Mouse (Mus musculus) liver, postnatal 0 days (tissue): ENCODE results near the gene Epor. TPM values are rescaled to one million over a fixed set of nuclear protein-coding genes. Genes with fewer than 3 reads are reported as not detected.

ENCODE experiments used
- ATAC-seq: fragments of 200-750 bp; cut with Nextera tagmentation; 2 replicates; pipeline ENCODE4 v1.8.0; 2017; ENCODE audit warnings: mild to moderate bottlenecking, moderate library complexity
- DNase-seq: peaks from one replicate; pipeline ENCODE4 v3.0.0-alpha.2; 2016
- H3K27ac ChIP-seq: fragments of 300-500 bp; sonication (generic); 2 replicates; pipeline ENCODE4 v1.5.1; 2014; ENCODE audit warnings: antibody characterized with exemption, moderate library complexity, mild to moderate bottlenecking, low read depth
- H3K27me3 ChIP-seq: fragments of 300-500 bp; sonication (generic); 2 replicates; pipeline ENCODE4 v1.6.1; 2014; ENCODE audit warnings: low read length, control low read depth, mixed read lengths; ENCODE audit not compliant: insufficient read depth
- H3K36me3 ChIP-seq: fragments of 300-500 bp; sonication (generic); replicated peaks from 2 replicates; pipeline ENCODE4 v1.6.1; 2014; ENCODE audit warnings: mild to moderate bottlenecking, control low read depth, low read length, moderate library complexity, mixed read lengths; ENCODE audit not compliant: insufficient read depth
- H3K4me1 ChIP-seq: fragments of 300-500 bp; sonication (generic); 2 replicates; pipeline ENCODE4 v1.6.1; 2014; ENCODE audit warnings: antibody characterized with exemption, mild to moderate bottlenecking, control low read depth; ENCODE audit not compliant: insufficient read depth
- H3K4me2 ChIP-seq: fragments of 300-500 bp; sonication (generic); 2 replicates; pipeline ENCODE4 v1.6.1; 2014; ENCODE audit warnings: low read depth, mild to moderate bottlenecking, low read length, moderate library complexity, mixed read lengths
- H3K4me3 ChIP-seq: fragments of 300-500 bp; sonication (generic); 2 replicates; pipeline ENCODE4 v1.5.1; 2014; ENCODE audit warnings: low read depth, low read length
- H3K9ac ChIP-seq: fragments of 300-500 bp; sonication (generic); replicated peaks from 2 replicates; pipeline ENCODE4 v1.6.1; 2014; ENCODE audit warnings: mild to moderate bottlenecking, moderate library complexity
- H3K9me3 ChIP-seq: fragments of 300-500 bp; sonication (generic); 2 replicates; pipeline ENCODE4 v1.6.1; 2016; ENCODE audit warnings: mild to moderate bottlenecking, control low read depth, low read length, mixed read lengths
- CTCF ChIP-seq: sonication (generic); IDR thresholded peaks from 2 replicates; pipeline ENCODE4 v1.5.1; 2016; ENCODE audit warnings: antibody characterized with exemption, low read depth
- EP300 ChIP-seq: IDR thresholded peaks from 2 replicates; pipeline ENCODE4 v1.6.1; 2016; ENCODE audit warnings: antibody characterized with exemption, low read depth, mild to moderate bottlenecking
- WGBS: fragments of 180-500 bp; shearing (Covaris S2); extraction: QIAGEN DNeasy Blood & Tissue Kit; methylation state at CpG from one replicate; pipeline ENCODE4 v1.1.7; 2014; ENCODE audit not compliant: insufficient replicate concordance; 5-methylcytosine and 5-hydroxymethylcytosine counted together
- polyA plus RNA-seq: library from polyadenylated mRNA; unstranded; fragments of >200 nt; fragmentation: Nextera tagmentation; extraction: Ambion mirVana; gene quantifications from 2 replicates; pipeline ENCODE4 v1.2.1, GENCODE M21; 2015

Epor gene
- polyA plus RNA-seq, 1 experiment from 2014 or later, result 41.6 TPM

DNA sequence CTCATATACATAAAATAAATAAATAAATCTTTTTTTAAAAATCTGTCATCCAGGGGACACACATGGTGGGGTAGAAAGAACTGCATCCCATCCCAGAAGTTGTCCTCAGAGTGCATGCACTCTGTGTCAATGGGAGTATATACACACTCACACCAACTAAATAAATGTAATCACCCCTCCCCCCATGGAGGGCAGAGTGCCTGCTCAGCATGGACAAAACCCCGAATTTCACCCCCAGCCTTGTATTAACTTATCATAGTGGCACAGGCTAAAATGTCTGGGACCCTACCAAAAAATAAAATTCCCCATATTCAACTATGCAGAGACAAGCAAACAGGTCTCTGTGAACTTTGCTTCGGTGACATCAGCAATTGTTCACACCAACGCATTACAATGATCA is 8.7 kb downstream of the Epor start:
- Histone ChIP-seq H3K4me1 (peaks cover 10% of the 10 kb centered on the region), H3K9ac (no peak overlapping the region), H3K4me3 (peak overlapping the region; percentile 67; the same call in 1 of the 2 replicates), H3K36me3 (peaks cover 15% of the 10 kb centered on the region), H3K9me3 (no peaks in the 10 kb centered on the region), H3K27ac (no peak overlapping the region), H3K4me2 (peak overlapping the region; percentile 88), H3K27me3 (0 out of 2 replicates have a peak, but pooled peaks cover 2% of the 10 kb centered on the region)
- ATAC-seq (no peak), DNase-seq (no peak)
- WGBS, result 70% methylated on average over 3 of the region's 3 CpGs
- no peak for TF ChIP-seq CTCF
- no peak for TF ChIP-seq EP300

DNA sequence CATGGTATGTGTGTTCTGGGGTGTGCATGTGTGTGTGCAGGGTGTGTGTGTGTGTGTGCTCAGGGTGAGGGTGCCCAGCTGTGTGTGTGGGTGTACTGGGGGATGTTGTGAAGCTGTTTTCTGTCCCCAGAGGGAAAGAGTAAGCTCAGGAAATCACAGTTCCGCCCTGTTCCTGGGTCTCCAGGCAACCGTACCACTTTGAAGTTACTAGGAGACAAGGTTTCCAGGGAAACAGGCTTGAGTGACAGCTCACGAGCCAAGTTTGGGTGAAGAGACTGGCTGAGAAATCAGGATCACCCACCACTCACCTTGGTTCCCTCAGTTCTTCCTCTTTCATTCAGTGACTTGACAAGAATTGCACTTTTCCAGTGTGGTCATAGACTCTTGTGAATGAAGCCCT is 9.7 kb downstream of the Epor start:
- no peaks in the 10 kb centered on the region for H3K9me3 ChIP-seq
- H3K4me3 ChIP-seq, result no peak overlapping the region
- H3K27me3 ChIP-seq, result 0 out of 2 replicates have a peak, but pooled peaks cover 2% of the 10 kb centered on the region
- ATAC-seq, result no peak
- H3K9ac ChIP-seq, result no peak overlapping the region
- no peak overlapping the region for H3K27ac ChIP-seq
- TF ChIP-seq CTCF (no peak), EP300 (no peak)
- DNase-seq, result no peak
- no peak overlapping the region for H3K4me2 ChIP-seq
- peaks cover 4% of the 10 kb centered on the region; the same call in 1 of the 2 replicates for H3K36me3 ChIP-seq
- peaks cover 9% of the 10 kb centered on the region; the same call in 1 of the 2 replicates for H3K4me1 ChIP-seq
- 26% methylated on average over 3 of the region's 3 CpGs for WGBS

DNA sequence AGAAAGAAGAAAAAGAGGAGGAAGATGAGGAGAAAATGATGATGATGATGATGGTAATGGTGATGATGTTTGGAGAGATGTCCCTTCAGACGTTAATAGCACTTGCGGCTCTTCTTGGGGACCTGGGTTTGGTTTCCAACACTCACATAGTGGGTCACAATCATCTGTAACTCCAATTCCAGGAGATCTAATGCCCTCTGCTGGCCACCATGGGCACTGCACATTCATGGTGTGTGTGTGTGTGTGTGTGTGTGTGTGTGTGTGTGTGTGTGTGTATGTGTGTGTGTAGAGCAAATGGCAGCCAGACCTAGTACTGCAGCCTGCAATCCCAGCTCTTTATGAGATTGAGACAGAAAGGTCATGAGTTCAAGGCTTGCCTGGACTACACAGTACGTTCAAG is 11.3 kb downstream of the Epor start:
- no peaks in the 10 kb centered on the region for H3K36me3 ChIP-seq
- 71% methylated on average over 3 of the region's 3 CpGs for WGBS
- peak; percentile 72 for TF ChIP-seq CTCF
- TF ChIP-seq EP300, result no peak

DNA sequence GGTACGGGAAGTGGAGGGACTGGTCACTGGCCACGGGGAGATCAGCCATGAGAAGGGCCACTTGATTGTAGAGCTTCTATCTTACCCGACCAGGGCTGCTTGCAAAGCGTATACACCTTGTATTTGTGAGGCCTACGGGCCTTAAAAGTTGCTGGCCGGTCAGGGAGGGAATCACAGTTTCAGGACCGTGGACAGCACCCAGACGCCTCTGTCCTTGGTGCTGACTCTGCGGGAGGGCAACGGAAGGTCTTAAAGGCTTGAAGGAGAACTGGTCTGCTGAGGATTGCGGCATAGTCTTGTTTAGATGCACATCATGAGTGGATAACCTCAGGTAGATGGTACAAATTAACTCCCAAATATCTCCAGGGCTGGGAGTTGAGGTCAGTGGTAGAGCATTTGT is 13.0 kb downstream of the Epor start:
- H3K9me3 ChIP-seq, result no peaks in the 10 kb centered on the region
- H3K4me3 ChIP-seq, result no peak overlapping the region
- 14% methylated on average over 11 of the region's 11 CpGs for WGBS
- TF ChIP-seq EP300, result no peak
- TF ChIP-seq CTCF, result 0 out of 2 replicates have a peak, but pooled peaks have one; percentile 2
- H3K4me1 ChIP-seq, result peaks cover 6% of the 10 kb centered on the region; the same call in 1 of the 2 replicates
- ATAC-seq (no peak), DNase-seq (peak; percentile 85)
- H3K9ac ChIP-seq, result no peak overlapping the region
- no peak overlapping the region for H3K4me2 ChIP-seq
- H3K36me3 ChIP-seq, result no peaks in the 10 kb centered on the region
- 0 out of 2 replicates have a peak, but pooled peaks cover 2% of the 10 kb centered on the region for H3K27me3 ChIP-seq
- H3K27ac ChIP-seq, result no peak overlapping the region

More for the DNA sequence above, 11.3 kb downstream of the Epor start:
- H3K27ac ChIP-seq, result no peak overlapping the region
- DNase-seq (peak; percentile 33), ATAC-seq (no peak)
- no peak overlapping the region for H3K9ac ChIP-seq
- H3K4me3 ChIP-seq, result no peak overlapping the region
- H3K27me3 ChIP-seq, result 0 out of 2 replicates have a peak, but pooled peaks cover 2% of the 10 kb centered on the region
- peaks cover 12% of the 10 kb centered on the region for H3K4me1 ChIP-seq
- no peak overlapping the region for H3K4me2 ChIP-seq
- no peaks in the 10 kb centered on the region for H3K9me3 ChIP-seq

DNA sequence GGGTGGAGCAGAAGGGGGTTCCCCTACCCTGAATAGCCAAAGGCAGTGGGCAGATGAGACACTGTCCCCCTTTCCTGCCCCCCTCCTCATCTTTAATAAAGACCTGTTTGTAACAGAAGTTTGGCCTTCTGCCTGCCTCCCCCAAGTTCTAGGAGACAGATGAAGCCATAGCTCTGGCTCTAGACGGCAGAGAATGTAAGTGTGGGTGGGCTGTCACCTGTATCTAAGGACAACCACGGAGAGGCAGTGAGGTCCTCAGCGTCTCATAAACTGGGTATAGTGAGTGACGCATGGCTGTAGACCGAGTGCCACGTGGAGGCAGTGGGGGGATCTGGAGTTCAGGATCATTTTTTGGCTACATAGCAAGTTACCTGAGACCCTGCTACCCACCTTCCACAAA is 14.5 kb downstream of the Epor start:
- ATAC-seq, result no peak
- WGBS, result 62% methylated on average over 6 of the region's 6 CpGs

DNA sequence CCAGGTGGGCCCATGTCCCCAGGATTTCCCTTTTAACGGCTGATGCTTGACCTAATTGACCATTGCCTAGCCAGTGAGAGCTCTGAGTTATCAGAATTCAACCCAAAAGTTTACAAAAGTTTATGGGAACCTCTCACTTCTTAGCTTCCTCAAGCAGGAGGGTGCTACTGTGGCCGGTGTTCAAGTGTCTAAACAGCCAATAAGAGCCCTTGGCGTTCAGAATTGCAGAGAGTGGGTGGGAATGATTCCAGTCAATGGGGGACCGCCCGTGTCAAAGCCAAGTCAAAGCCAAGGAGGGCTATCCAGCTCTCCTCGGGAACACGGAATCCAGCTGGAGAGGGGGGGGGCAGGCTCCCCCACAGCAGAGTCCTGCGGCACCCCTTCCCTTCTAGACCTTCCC is 15.2 kb downstream of the Epor start:
- no peak overlapping the region for H3K9ac ChIP-seq
- H3K4me2 ChIP-seq, result no peak overlapping the region
- no peak for ATAC-seq
- DNase-seq, result no peak
- H3K27ac ChIP-seq, result no peak overlapping the region
- 0 out of 2 replicates have a peak, but pooled peaks cover 2% of the 10 kb centered on the region for H3K27me3 ChIP-seq
- 44% methylated on average over 8 of the region's 8 CpGs for WGBS
- no peaks in the 10 kb centered on the region for H3K36me3 ChIP-seq
- TF ChIP-seq CTCF (no peak), EP300 (no peak)
- peaks cover 7% of the 10 kb centered on the region; the same call in 1 of the 2 replicates for H3K4me1 ChIP-seq
- H3K9me3 ChIP-seq, result no peaks in the 10 kb centered on the region
- H3K4me3 ChIP-seq, result no peak overlapping the region

More for the DNA sequence above, 14.5 kb downstream of the Epor start:
- no peak overlapping the region for H3K4me2 ChIP-seq
- no peaks in the 10 kb centered on the region for H3K9me3 ChIP-seq
- H3K9ac ChIP-seq, result no peak overlapping the region
- no peak for DNase-seq
- 0 out of 2 replicates have a peak, but pooled peaks cover 2% of the 10 kb centered on the region for H3K27me3 ChIP-seq
- no peaks in the 10 kb centered on the region for H3K36me3 ChIP-seq
- peaks cover 7% of the 10 kb centered on the region; the same call in 1 of the 2 replicates for H3K4me1 ChIP-seq
- H3K4me3 ChIP-seq, result no peak overlapping the region
- TF ChIP-seq CTCF (no peak), EP300 (no peak)
- H3K27ac ChIP-seq, result no peak overlapping the region
